Mouse (Mus musculus) CH12F3 (cell line): Measurements from ENCODE around the gene Vps26a.

Experiments used
- in situ Hi-C: fragments of 300-500 bp; cut with MboI; formaldehyde crosslinking; loops from 2 replicates; pipeline ENCODE4 v1.14.3; 2020; ENCODE audit warnings: low sequenced_read_pairs

The Vps26a gene

GRCm38 (mm10) chr10:62419422-62419821 is 67.2 kb downstream of the Vps26a start:
- in situ Hi-C loops: no loop called here

GRCm38 (mm10) chr10:62418831-62419356 is 67.7 kb downstream of the Vps26a start:
- in situ Hi-C loops: no loop called here

- in situ Hi-C loops: no loop called here
These were observed 73.0 kb downstream of the Vps26a start for GRCm38 (mm10) chr10:62413606-62413982.

GRCm38 (mm10) chr10:62412906-62413605 is 73.5 kb downstream of the Vps26a start:
- in situ Hi-C loops: no loop called here

GRCm38 (mm10) chr10:62411431-62412410 is 74.9 kb downstream of the Vps26a start:
- in situ Hi-C loops: no loop called here

- in situ Hi-C loops: no loop called here
These were observed 75.7 kb downstream of the Vps26a start for GRCm38 (mm10) chr10:62410943-62411342.
